Mouse (Mus musculus): ENCODE data around the gene Lemd1. TPM values are rescaled to one million over a fixed set of nuclear protein-coding genes. Genes with fewer than 3 reads are reported as not detected.
A peak's percentile ranks its signal among the peaks of the same experiment; 100 is the strongest.

Gene Lemd1
- total RNA-seq, 1 experiment from 2014 or later = not detected

GRCm38 (mm10) chr1:132195681-132196080 is 4.5 kb downstream of the Lemd1 start:
- ATAC-seq (replicated peaks in 1 of 2; ENCODE audit: insufficient read depth in 1 of 2, low FRiP score in 2 of 2, low TSS enrichment in 1 of 2, low read depth in 1 of 2, poor library complexity in 2 of 2, severe bottlenecking in 2 of 2) = no peak

DNA sequence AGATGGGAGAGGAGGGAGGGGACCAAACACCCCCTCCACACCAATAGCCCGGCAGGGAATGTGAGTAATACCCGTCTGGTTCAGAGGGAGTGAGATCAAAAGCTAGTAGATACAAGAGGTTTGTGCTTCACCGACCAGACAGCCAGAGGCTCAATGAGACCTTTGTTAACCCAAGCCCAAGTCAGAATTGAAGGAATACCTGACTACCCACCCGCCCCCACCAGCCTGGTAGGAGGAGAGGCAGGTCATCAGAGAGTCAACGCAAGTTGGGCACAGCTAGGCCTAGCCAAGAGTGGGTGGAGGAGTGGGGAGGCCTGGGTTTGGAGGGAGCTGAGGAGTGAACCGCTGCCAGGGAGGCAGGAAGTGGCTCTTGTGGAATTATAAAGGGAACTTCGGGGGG is 5.1 kb downstream of the Lemd1 start:
- no peak for ATAC-seq (replicated peaks in 1 of 2; ENCODE audit: insufficient read depth in 1 of 2, low FRiP score in 2 of 2, low TSS enrichment in 1 of 2, low read depth in 1 of 2, poor library complexity in 2 of 2, severe bottlenecking in 2 of 2)

GRCm38 (mm10) chr1:132197666-132198065 is 6.4 kb downstream of the Lemd1 start:
- no peak for ATAC-seq (replicated peaks in 1 of 2; ENCODE audit: insufficient read depth in 1 of 2, low FRiP score in 2 of 2, low TSS enrichment in 1 of 2, low read depth in 1 of 2, poor library complexity in 2 of 2, severe bottlenecking in 2 of 2)

DNA sequence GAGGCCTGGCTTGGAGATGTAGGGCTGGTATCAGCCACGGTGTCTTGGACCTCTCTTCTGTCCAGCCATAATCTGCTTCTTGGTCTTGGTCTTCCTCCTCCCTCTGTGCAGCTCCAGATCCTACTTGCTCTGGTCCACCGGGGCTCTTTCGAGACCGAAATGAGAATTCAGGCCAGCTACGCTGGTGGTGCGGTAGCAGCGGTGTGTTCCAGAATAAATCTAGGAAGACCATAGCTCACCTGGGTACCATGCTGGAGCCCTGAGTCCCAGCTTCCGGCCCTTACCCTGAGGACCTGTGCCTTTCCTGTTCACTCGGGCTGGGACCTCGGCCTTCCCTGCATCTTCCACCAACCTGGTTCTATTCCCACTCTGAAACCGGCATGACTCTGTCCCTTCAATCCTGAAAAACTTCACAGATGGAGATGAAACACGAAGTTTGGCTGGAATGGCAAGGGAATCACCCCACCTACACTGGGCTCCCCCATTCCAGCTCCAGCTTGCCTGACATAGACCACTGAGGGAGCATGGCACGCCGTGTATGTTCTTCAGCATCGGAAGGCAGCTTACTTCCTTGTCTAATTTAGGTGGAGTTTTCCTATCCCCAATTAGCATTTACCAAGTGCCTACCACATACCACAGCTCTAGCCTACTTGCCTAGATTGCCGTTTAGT is 7.3 kb downstream of the Lemd1 start:
- ATAC-seq (replicated peaks in 1 of 2; ENCODE audit: insufficient read depth in 1 of 2, low FRiP score in 2 of 2, low TSS enrichment in 1 of 2, low read depth in 1 of 2, poor library complexity in 2 of 2, severe bottlenecking in 2 of 2) = no peak

DNA sequence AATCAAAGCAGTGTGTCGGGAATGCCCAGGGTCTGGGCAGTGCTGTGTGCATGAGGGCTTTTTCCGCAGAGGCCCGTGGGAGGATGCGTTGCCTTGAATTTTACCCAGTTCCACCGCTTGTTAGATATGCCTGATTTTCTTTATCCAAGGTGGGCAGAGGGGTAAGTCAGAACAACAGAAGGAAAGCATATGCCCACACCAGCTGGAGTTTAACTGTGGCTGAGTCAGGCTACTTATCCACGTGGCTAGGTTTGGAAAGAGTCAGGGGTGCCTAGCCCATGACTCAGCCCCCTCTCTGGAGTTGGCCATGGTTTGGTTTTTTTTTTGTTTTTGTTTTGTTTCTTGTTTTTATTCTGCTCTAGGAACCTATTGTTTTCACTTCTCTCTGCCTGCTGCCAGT is 8.0 kb downstream of the Lemd1 start:
- ATAC-seq (replicated peaks in 1 of 2; ENCODE audit: insufficient read depth in 1 of 2, low FRiP score in 2 of 2, low TSS enrichment in 1 of 2, low read depth in 1 of 2, poor library complexity in 2 of 2, severe bottlenecking in 2 of 2) = no peak

DNA sequence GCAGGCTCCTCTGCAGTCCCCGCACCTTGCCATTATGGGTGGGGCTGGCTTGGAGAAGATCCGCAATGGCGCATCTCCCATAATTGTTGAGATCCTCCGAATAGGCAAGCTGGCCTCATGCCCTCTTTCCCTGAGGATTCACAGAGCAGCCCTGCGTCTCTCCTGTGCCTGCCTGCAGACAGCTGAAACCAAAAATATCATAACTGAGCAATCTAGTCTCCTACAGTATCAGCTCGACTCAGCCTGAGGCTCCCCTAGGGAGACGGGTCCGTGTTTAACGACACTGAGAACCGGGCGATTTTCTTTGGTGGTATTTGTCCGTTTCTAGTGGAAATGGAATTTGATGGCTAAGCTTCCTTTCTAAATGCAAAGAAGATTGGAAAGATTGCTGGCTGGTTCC is 8.7 kb downstream of the Lemd1 start:
- no peak for ATAC-seq (replicated peaks in 1 of 2; ENCODE audit: insufficient read depth in 1 of 2, low FRiP score in 2 of 2, low TSS enrichment in 1 of 2, low read depth in 1 of 2, poor library complexity in 2 of 2, severe bottlenecking in 2 of 2)

GRCm38 (mm10) chr1:132200562-132201510 is 9.6 kb downstream of the Lemd1 start:
- ATAC-seq (replicated peaks in 1 of 2; ENCODE audit: insufficient read depth in 1 of 2, low FRiP score in 2 of 2, low TSS enrichment in 1 of 2, low read depth in 1 of 2, poor library complexity in 2 of 2, severe bottlenecking in 2 of 2) = no peak

GRCm38 (mm10) chr1:132201511-132201860 is 10.3 kb downstream of the Lemd1 start:
- no peak for ATAC-seq (replicated peaks in 1 of 2; ENCODE audit: insufficient read depth in 1 of 2, low FRiP score in 2 of 2, low TSS enrichment in 1 of 2, low read depth in 1 of 2, poor library complexity in 2 of 2, severe bottlenecking in 2 of 2)

DNA sequence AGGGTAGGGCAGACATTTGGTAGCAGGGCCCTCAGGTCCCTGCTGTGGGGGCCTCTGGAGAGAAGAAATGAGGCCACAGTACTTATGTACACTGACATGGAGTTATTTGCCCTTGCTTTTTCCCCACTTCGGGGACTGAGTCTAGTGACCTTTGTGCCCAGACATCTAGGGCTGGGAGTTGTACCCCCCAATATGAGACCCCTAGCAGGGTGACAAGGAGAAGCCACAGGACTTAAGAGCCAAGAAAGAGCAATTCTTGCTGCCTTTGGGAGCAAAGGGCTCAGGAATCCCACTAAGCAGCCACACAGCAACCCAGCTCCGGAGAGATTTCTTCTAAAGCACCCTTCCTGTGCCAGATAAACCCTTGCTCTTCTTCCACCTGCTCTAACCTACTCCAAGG is 10.7 kb downstream of the Lemd1 start:
- ATAC-seq (replicated peaks in 1 of 2; ENCODE audit: insufficient read depth in 1 of 2, low FRiP score in 2 of 2, low TSS enrichment in 1 of 2, low read depth in 1 of 2, poor library complexity in 2 of 2, severe bottlenecking in 2 of 2) = no peak

DNA sequence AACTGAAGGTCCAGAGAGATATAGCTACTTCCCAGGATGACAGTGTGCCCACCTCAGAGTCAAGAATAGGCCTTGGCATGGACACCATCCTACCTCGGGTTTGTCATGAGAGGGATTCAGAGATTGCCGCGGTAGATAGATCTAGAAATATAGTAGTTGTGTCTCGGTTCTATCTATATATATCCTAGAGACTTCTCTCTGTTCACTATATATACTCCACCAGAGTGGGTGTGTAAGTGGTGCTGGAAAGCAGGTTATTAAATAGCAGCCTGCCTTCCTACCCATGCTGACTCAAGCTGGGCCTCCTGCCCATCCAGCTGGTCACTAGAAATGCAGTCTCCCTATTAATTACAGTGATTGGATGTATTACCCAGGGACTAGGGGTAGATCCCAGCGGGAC is 11.5 kb downstream of the Lemd1 start:
- no peak for ATAC-seq (replicated peaks in 1 of 2; ENCODE audit: insufficient read depth in 1 of 2, low FRiP score in 2 of 2, low TSS enrichment in 1 of 2, low read depth in 1 of 2, poor library complexity in 2 of 2, severe bottlenecking in 2 of 2)

DNA sequence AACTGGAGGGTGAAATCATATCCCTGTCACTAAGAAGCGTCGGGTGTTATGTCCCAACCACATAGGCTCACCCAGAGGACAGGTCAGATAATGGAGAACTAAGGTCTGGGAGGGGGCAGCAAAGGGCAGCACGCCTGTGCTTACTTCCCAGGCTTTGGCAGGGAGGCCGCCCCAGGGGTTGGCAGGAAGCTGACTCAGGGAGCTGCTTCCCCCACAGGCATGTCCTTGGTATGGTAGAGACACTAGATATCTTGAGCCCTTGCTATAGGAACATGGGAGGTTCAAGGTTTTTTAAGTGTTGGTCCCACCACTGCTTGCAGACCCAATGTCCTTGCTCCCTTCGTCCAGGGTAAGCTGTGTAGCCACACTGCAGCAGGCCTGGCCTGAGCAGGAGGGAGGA is 14.7 kb downstream of the Lemd1 start:
- ATAC-seq (replicated peaks in 1 of 2; ENCODE audit: insufficient read depth in 1 of 2, low FRiP score in 2 of 2, low TSS enrichment in 1 of 2, low read depth in 1 of 2, poor library complexity in 2 of 2, severe bottlenecking in 2 of 2) = no peak

DNA sequence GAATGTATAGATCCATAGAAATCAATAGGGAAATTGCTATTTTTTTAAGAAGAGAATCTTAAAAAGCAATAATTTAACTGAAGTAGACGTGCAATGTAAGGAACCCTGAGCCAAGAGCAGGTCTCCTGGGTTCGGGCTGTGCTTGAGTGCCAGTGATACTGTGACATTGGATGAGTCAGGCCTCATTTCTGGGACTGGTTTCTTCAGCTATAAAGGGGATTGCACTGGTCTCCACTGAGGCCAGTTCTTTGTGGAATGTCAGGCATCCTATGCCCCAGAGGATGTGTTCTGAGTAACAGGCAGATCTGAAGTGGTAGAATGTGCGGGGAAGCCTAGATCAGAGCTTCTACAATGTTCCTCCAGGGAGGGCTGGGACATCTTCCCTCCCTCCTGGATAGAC is 15.6 kb downstream of the Lemd1 start:
- no peak for ATAC-seq (replicated peaks in 1 of 2; ENCODE audit: insufficient read depth in 1 of 2, low FRiP score in 2 of 2, low TSS enrichment in 1 of 2, low read depth in 1 of 2, poor library complexity in 2 of 2, severe bottlenecking in 2 of 2)

- no peak for ATAC-seq (replicated peaks in 1 of 2; ENCODE audit: insufficient read depth in 1 of 2, low FRiP score in 2 of 2, low TSS enrichment in 1 of 2, low read depth in 1 of 2, poor library complexity in 2 of 2, severe bottlenecking in 2 of 2)
Observed at GRCm38 (mm10) chr1:132208154-132208553, 16.9 kb downstream of the Lemd1 start.

DNA sequence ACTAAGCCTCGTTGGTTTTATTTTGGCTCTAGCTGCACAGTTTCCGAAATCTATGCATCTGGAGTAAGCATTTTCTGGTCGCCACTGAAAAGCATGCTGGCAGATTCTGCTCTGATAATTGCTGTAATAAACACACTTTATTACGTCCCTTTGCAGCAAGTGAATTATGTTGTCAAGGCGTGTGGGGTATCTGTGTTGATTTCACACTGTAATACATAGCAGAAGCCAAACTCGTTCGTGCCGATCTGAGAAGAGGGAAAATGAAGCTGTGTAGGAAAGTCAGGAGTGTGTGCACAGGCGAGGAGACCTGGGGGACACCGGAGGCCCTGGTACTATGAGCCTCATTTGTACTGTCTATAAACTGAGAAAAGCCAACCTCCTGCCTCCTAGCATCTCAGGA is 18.2 kb downstream of the Lemd1 start:
- ATAC-seq (replicated peaks in 1 of 2; ENCODE audit: insufficient read depth in 1 of 2, low FRiP score in 2 of 2, low TSS enrichment in 1 of 2, low read depth in 1 of 2, poor library complexity in 2 of 2, severe bottlenecking in 2 of 2) = no peak

GRCm38 (mm10) chr1:132210922-132211321 is 19.7 kb downstream of the Lemd1 start:
- no peak for ATAC-seq (replicated peaks in 1 of 2; ENCODE audit: insufficient read depth in 1 of 2, low FRiP score in 2 of 2, low TSS enrichment in 1 of 2, low read depth in 1 of 2, poor library complexity in 2 of 2, severe bottlenecking in 2 of 2)

DNA sequence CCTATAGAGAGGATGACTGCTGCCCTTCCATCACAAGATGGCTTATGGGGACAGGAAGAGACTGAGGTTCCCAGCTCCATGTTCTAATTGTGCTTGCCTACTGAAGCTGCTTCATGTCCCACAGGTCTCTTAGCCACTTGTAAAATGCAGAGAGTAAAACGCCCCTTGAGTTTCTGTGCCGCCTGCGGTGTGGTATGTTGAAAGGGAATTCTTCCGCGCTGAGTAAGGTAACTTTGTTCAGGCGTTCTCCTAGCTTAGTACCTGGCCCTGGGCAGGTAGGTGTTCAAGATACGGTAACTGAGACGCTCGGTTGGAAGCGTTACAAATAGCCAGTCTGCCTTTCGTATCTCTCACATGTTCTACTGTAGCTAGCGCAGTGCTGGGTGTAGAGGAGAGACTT is 20.4 kb downstream of the Lemd1 start:
- no peak for ATAC-seq (replicated peaks in 1 of 2; ENCODE audit: insufficient read depth in 1 of 2, low FRiP score in 2 of 2, low TSS enrichment in 1 of 2, low read depth in 1 of 2, poor library complexity in 2 of 2, severe bottlenecking in 2 of 2)

GRCm38 (mm10) chr1:132212218-132212617 is 21.0 kb downstream of the Lemd1 start:
- ATAC-seq (replicated peaks in 1 of 2; ENCODE audit: insufficient read depth in 1 of 2, low FRiP score in 2 of 2, low TSS enrichment in 1 of 2, low read depth in 1 of 2, poor library complexity in 2 of 2, severe bottlenecking in 2 of 2) = peak in 1 of 2 experiments; percentile 56; a peak in 1 of 4 replicates

- no peak for ATAC-seq (replicated peaks in 1 of 2; ENCODE audit: insufficient read depth in 1 of 2, low FRiP score in 2 of 2, low TSS enrichment in 1 of 2, low read depth in 1 of 2, poor library complexity in 2 of 2, severe bottlenecking in 2 of 2)
Observed at GRCm38 (mm10) chr1:132213076-132213475, 21.8 kb downstream of the Lemd1 start.

DNA sequence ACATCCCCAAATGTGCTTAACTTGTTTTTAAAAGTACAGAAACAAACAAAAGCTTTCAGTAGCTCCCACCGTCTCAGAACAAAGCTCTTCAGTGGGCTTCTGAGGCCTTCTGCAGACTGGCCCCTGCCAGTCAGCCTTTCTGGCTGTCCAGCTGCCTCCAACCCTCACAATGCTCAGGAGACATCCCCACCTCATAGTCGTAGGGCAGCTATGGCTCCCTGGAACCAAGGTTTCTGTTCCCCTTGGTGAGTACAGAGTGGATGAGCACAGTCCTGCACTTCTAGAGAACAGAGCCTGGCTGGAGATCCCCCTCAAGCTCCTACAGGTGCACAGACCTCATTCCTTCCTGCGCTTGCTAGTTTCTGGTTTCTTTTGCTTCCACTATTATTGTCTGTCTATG is 25.0 kb downstream of the Lemd1 start:
- no peak for ATAC-seq (replicated peaks in 1 of 2; ENCODE audit: insufficient read depth in 1 of 2, low FRiP score in 2 of 2, low TSS enrichment in 1 of 2, low read depth in 1 of 2, poor library complexity in 2 of 2, severe bottlenecking in 2 of 2)
